ENCODE assay signal across 9 mouse cellular contexts in genomic region chr5:108082380-108082779, GRCm38 (mm10). TPM values are rescaled to one million over a fixed set of nuclear protein-coding genes. Genes with fewer than 3 reads are reported as not detected.
DNase-seq lines count a peak whose midpoint lies in the region; ATAC-seq and TF ChIP-seq lines count a peak whose summit lies in the region.
"Had no signal": no experiment of that assay in that cellular context is flagged by ENCODE, and none has a peak within 500 bp of the region (broad histone marks: within the 10 kb centered on the region; RNA-seq: fewer than 3 reads in every experiment).

No protein-coding gene starts in this region.

- H3K9me3 ChIP-seq in limb, embryonic 11.5 days (ENCODE audit: control insufficient read depth, low read length): no peaks in the 10 kb centered on the region
- H3K9me3 ChIP-seq in limb, embryonic 10.5 days (replicated peaks): no peaks in the 10 kb centered on the region
- H3K9me3 ChIP-seq: neural tube, embryonic 12.5 days had no signal

- 43% methylated on average over 2 of the region's 2 CpGs for WGBS in limb, embryonic 11.5 days
- WGBS in limb, embryonic 10.5 days: 61% methylated on average over 2 of the region's 2 CpGs

- no peak for TF ChIP-seq POLR2A in cortical plate, adult 2 months (IDR thresholded peaks at IDR 0.05; ENCODE audit: extremely low read depth, insufficient read depth, low read length)

- no peaks in the 10 kb centered on the region for H3K27me3 ChIP-seq in limb, embryonic 11.5 days (ENCODE audit: control insufficient read depth, insufficient read depth, low read length)
- no peaks in the 10 kb centered on the region for H3K27me3 ChIP-seq in limb, embryonic 10.5 days (ENCODE audit: low read depth, poor library complexity, severe bottlenecking)
- H3K27me3 ChIP-seq: neural tube, embryonic 12.5 days had no signal

- DNase-seq in adrenal gland, postnatal 10 days: peak; percentile 16
- DNase-seq in adrenal gland, postnatal 4 days (ENCODE audit: low spot score in 2 of 2): no peak
- peak; percentile 25 for DNase-seq in limb, embryonic 11.5 days (ENCODE audit: low spot score)
- no peak for DNase-seq in limb, embryonic 10.5 days (ENCODE audit: low spot score)
- DNase-seq in retina, postnatal 1 day: peak; percentile 31
- no peak for DNase-seq in layer of hippocampus, adult 9-10 months (ENCODE audit: low spot score)
- no peak for DNase-seq in testis, postnatal 14 days (ENCODE audit: low spot score)

- H3K4me2 ChIP-seq in limb, embryonic 11.5 days (ENCODE audit: low read depth, severe bottlenecking): no peak overlapping the region
- H3K4me2 ChIP-seq: neural tube, embryonic 12.5 days had no signal

- peak; percentile 15; the same call in 1 of the 2 replicates for TF ChIP-seq CTCF in cortical plate, adult 2 months (IDR thresholded peaks at IDR 0.05; ENCODE audit: extremely low read depth, insufficient read depth, low read length)

- H3K36me3 ChIP-seq in limb, embryonic 11.5 days (ENCODE audit: control insufficient read depth, insufficient read depth, low read length): peaks cover 8% of the 10 kb centered on the region; the same call in 1 of the 2 replicates
- H3K36me3 ChIP-seq in limb, embryonic 10.5 days: peaks cover 92% of the 10 kb centered on the region

- H3K4me3 ChIP-seq in limb, embryonic 11.5 days (ENCODE audit: low read depth, low read length): no peak overlapping the region
- no peak overlapping the region for H3K4me3 ChIP-seq in limb, embryonic 10.5 days
- no peak overlapping the region for H3K4me3 ChIP-seq in cortical plate, adult 2 months (ENCODE audit: insufficient read depth, low read length)
- H3K4me3 ChIP-seq: neural tube, embryonic 12.5 days had no signal

- no peak overlapping the region for H3K9ac ChIP-seq in limb, embryonic 11.5 days (ENCODE audit: low read length)
- H3K9ac ChIP-seq: neural tube, embryonic 12.5 days had no signal

- ATAC-seq in limb, embryonic 11.5 days (ENCODE audit: insufficient number of reproducible peaks, low FRiP score, low TSS enrichment, low read depth): no peak

- H3K4me1 ChIP-seq in limb, embryonic 11.5 days (ENCODE audit: control insufficient read depth, insufficient read depth, low read length): no peaks in the 10 kb centered on the region
- no peaks in the 10 kb centered on the region for H3K4me1 ChIP-seq in limb, embryonic 10.5 days
- no peaks in the 10 kb centered on the region for H3K4me1 ChIP-seq in cortical plate, adult 2 months (ENCODE audit: control insufficient read depth, insufficient read depth, low read length)
- H3K4me1 ChIP-seq: neural tube, embryonic 12.5 days had no signal

- no peak overlapping the region for H3K27ac ChIP-seq in limb, embryonic 11.5 days (replicated peaks; ENCODE audit: low read depth, low read length)
- no peak overlapping the region for H3K27ac ChIP-seq in limb, embryonic 10.5 days
- H3K27ac ChIP-seq in cortical plate, adult 2 months (ENCODE audit: insufficient read depth, low read length): no peak overlapping the region
- H3K27ac ChIP-seq: neural tube, embryonic 12.5 days had no signal

RNA-seq across cellular contexts. Expression of gene Mtf2, which starts 16.9 kb away (rescaled TPM):
- total RNA-seq in adrenal gland, postnatal 10 days (2021): 10 to 100 TPM; 22.2 to 32.3 TPM
- 10 to 100 TPM; 45.8 to 47.8 TPM for total RNA-seq in adrenal gland, postnatal 4 days (2021)
- polyA plus RNA-seq in limb, embryonic 11.5 days (2014; fragmentation: Nextera tagmentation; extraction: Ambion mirVana): 170 and 172 TPM in 2 replicates
- polyA plus RNA-seq in limb, embryonic 10.5 days (2016; fragmentation: Nextera tagmentation; extraction: Ambion mirVana): 163 and 189 TPM in 2 replicates
- 53.8 and 54.4 TPM in 2 replicates for polyA plus RNA-seq in cortical plate, adult 2 months (2012; rRNA removed)

RNA-seq across cellular contexts. Expression of gene Tmed5, which starts 50.0 kb away (rescaled TPM):
- 100 to 1,000 TPM in 1 of 2 experiments, 10 to 100 TPM in 1; 88.3 to 112 TPM for total RNA-seq in adrenal gland, postnatal 10 days (2021)
- 10 to 100 TPM; 40.1 to 41.0 TPM for total RNA-seq in adrenal gland, postnatal 4 days (2021)
- polyA plus RNA-seq in limb, embryonic 11.5 days (2014; fragmentation: Nextera tagmentation; extraction: Ambion mirVana): 26.1 and 28.1 TPM in 2 replicates
- polyA plus RNA-seq in limb, embryonic 10.5 days (2016; fragmentation: Nextera tagmentation; extraction: Ambion mirVana): 24.3 and 28.3 TPM in 2 replicates
- polyA plus RNA-seq in cortical plate, adult 2 months (2012; rRNA removed): 19.0 and 21.2 TPM in 2 replicates

RNA-seq across cellular contexts. Expression of gene Ccdc18, which starts 50.3 kb away (rescaled TPM):
- 1 to 10 TPM; 2.3 to 4.9 TPM for total RNA-seq in adrenal gland, postnatal 10 days (2021)
- total RNA-seq in adrenal gland, postnatal 4 days (2021): 1 to 10 TPM; 2.7 to 3.4 TPM
- polyA plus RNA-seq in limb, embryonic 11.5 days (2014; fragmentation: Nextera tagmentation; extraction: Ambion mirVana): 12.6 and 15.3 TPM in 2 replicates
- polyA plus RNA-seq in limb, embryonic 10.5 days (2016; fragmentation: Nextera tagmentation; extraction: Ambion mirVana): 9.5 and 13.2 TPM in 2 replicates
- polyA plus RNA-seq in cortical plate, adult 2 months (2012; rRNA removed): 0.44 and 0.61 TPM in 2 replicates

Comparison
In these comparisons a context has a peak if more than half of its experiments do, and no peak if none do; other contexts are left out.
1. DNase-seq: peak in adrenal gland, postnatal 10 days (single experiment), limb, embryonic 11.5 days (single experiment) and retina, postnatal 1 day (single experiment); none in adrenal gland, postnatal 4 days (0 of 2), limb, embryonic 10.5 days (single experiment), layer of hippocampus, adult 9-10 months (single experiment) and testis, postnatal 14 days (single experiment).